Mouse (Mus musculus) liver, adult 2 months (tissue): Measurements from ENCODE around the gene Hyal5.

Source experiments
- CTCF ChIP-seq: fragments of 200-500 bp; IDR thresholded peaks from 2 replicates; pipeline ENCODE4 v1.5.1; 2011; ENCODE audit warnings: low read depth, low read length, control low read depth
- POLR2A ChIP-seq: fragments of 200-500 bp; IDR thresholded peaks from 2 replicates; pipeline ENCODE4 v1.6.1; 2011; ENCODE audit warnings: low read length, control low read depth; ENCODE audit not compliant: insufficient read depth; ENCODE audit errors: extremely low read depth

- no peak for TF ChIP-seq POLR2A
- no peak for TF ChIP-seq CTCF
Measured at GRCm38 (mm10) chr6:24910016-24910727, 52.4 kb downstream of the Hyal5 start.
